Mouse (Mus musculus) brown adipose tissue, adult 24 weeks (tissue): ENCODE data around the gene Thsd4. TPM values are rescaled to one million over a fixed set of nuclear protein-coding genes. Genes with fewer than 3 reads are reported as not detected.

Experiments used
- H3K27ac ChIP-seq: fragments of 200-500 bp; replicated peaks from 2 replicates; pipeline ENCODE4 v1.5.1; 2012; ENCODE audit warnings: low read depth, mild to moderate bottlenecking, low read length
- H3K4me1 ChIP-seq: fragments of 200-500 bp; 2 replicates; pipeline ENCODE4 v1.6.1; 2012; ENCODE audit warnings: low read length, mixed read lengths; ENCODE audit not compliant: control insufficient read depth, insufficient read depth, insufficient read length
- H3K4me3 ChIP-seq: fragments of 200-500 bp; 2 replicates; pipeline ENCODE4 v1.5.1; 2012; ENCODE audit warnings: low read depth, mild to moderate bottlenecking, low read length, moderate library complexity; ENCODE audit not compliant: insufficient read depth
- polyA plus RNA-seq: library from polyadenylated mRNA; stranded (reverse); fragments of >200 nt; gene quantifications from 2 replicates; pipeline ENCODE4 v1.2.4, GENCODE M21; 2012; ENCODE audit not compliant: missing spikeins, insufficient read depth, insufficient read length

Thsd4 gene
- polyA plus RNA-seq, 1 experiment, result 0.24 TPM

- Histone ChIP-seq H3K4me3 (no peak overlapping the region), H3K4me1 (no peaks in the 10 kb centered on the region), H3K27ac (no peak overlapping the region)
These were observed 6.4 kb upstream of the Thsd4 start for GRCm38 (mm10) chr9:60528269-60528668.

- Histone ChIP-seq H3K4me3 (no peak overlapping the region), H3K27ac (no peak overlapping the region), H3K4me1 (no peaks in the 10 kb centered on the region)
These were observed 6.0 kb upstream of the Thsd4 start for GRCm38 (mm10) chr9:60527836-60528235.

- Histone ChIP-seq H3K4me3 (no peak overlapping the region), H3K4me1 (no peaks in the 10 kb centered on the region), H3K27ac (no peak overlapping the region)
These were observed 5.2 kb upstream of the Thsd4 start for GRCm38 (mm10) chr9:60527051-60527450.

- H3K27ac ChIP-seq, result no peak overlapping the region
- H3K4me1 ChIP-seq, result no peaks in the 10 kb centered on the region
- no peak overlapping the region for H3K4me3 ChIP-seq
These were observed 4.3 kb upstream of the Thsd4 start for GRCm38 (mm10) chr9:60526195-60526594.

- Histone ChIP-seq H3K4me1 (no peaks in the 10 kb centered on the region), H3K4me3 (no peak overlapping the region), H3K27ac (no peak overlapping the region)
These were observed 703 bp downstream of the Thsd4 start for GRCm38 (mm10) chr9:60521143-60521542.

GRCm38 (mm10) chr9:60519601-60520000 is 2.2 kb downstream of the Thsd4 start:
- Histone ChIP-seq H3K4me3 (no peak overlapping the region), H3K27ac (no peak overlapping the region), H3K4me1 (no peaks in the 10 kb centered on the region)

GRCm38 (mm10) chr9:60518216-60518615 is 3.6 kb downstream of the Thsd4 start:
- no peaks in the 10 kb centered on the region for H3K4me1 ChIP-seq
- H3K27ac ChIP-seq, result no peak overlapping the region
- no peak overlapping the region for H3K4me3 ChIP-seq

- H3K27ac ChIP-seq, result no peak overlapping the region
- no peaks in the 10 kb centered on the region for H3K4me1 ChIP-seq
- H3K4me3 ChIP-seq, result no peak overlapping the region
These were observed 4.7 kb downstream of the Thsd4 start for GRCm38 (mm10) chr9:60517148-60517547.

GRCm38 (mm10) chr9:60516379-60516778 is 5.5 kb downstream of the Thsd4 start:
- Histone ChIP-seq H3K4me3 (no peak overlapping the region), H3K4me1 (no peaks in the 10 kb centered on the region), H3K27ac (no peak overlapping the region)

GRCm38 (mm10) chr9:60513329-60513788 is 8.5 kb downstream of the Thsd4 start:
- Histone ChIP-seq H3K4me3 (no peak overlapping the region), H3K4me1 (no peaks in the 10 kb centered on the region), H3K27ac (no peak overlapping the region)

GRCm38 (mm10) chr9:60510876-60511275 is 11.0 kb downstream of the Thsd4 start:
- Histone ChIP-seq H3K4me3 (no peak overlapping the region), H3K4me1 (no peaks in the 10 kb centered on the region), H3K27ac (no peak overlapping the region)

- Histone ChIP-seq H3K27ac (no peak overlapping the region), H3K4me3 (no peak overlapping the region), H3K4me1 (no peaks in the 10 kb centered on the region)
These were observed 15.7 kb downstream of the Thsd4 start for GRCm38 (mm10) chr9:60506136-60506535.

GRCm38 (mm10) chr9:60504378-60505285 is 17.2 kb downstream of the Thsd4 start:
- no peak overlapping the region for H3K4me3 ChIP-seq
- H3K27ac ChIP-seq, result no peak overlapping the region
- no peaks in the 10 kb centered on the region for H3K4me1 ChIP-seq

GRCm38 (mm10) chr9:60502220-60502619 is 19.6 kb downstream of the Thsd4 start:
- no peaks in the 10 kb centered on the region for H3K4me1 ChIP-seq
- H3K27ac ChIP-seq, result no peak overlapping the region
- H3K4me3 ChIP-seq, result no peak overlapping the region

GRCm38 (mm10) chr9:60501504-60502179 is 20.2 kb downstream of the Thsd4 start:
- Histone ChIP-seq H3K4me3 (no peak overlapping the region), H3K4me1 (no peaks in the 10 kb centered on the region), H3K27ac (no peak overlapping the region)
